Mouse (Mus musculus): ENCODE data around the gene Dock10. TPM values are rescaled to one million over a fixed set of nuclear protein-coding genes. Genes with fewer than 3 reads are reported as not detected.
A peak's percentile ranks its signal among the peaks of the same experiment; 100 is the strongest.

The Dock10 gene
- polyA plus RNA-seq, 1 experiment = 0.46 TPM

- no peak for TF ChIP-seq GATA1 (IDR thresholded peaks at IDR 0.05; ENCODE audit: borderline replicate concordance, low read length)
- no peak for TF ChIP-seq FLI1 (IDR thresholded peaks at IDR 0.05; ENCODE audit: low read length)
- no peaks in the 10 kb centered on the region for H3K9me3 ChIP-seq
- H3K36me3 ChIP-seq (replicated peaks; ENCODE audit: low read length) = no peaks in the 10 kb centered on the region
- H3K4me1 ChIP-seq = peaks cover 45% of the 10 kb centered on the region
- H3K4me3 ChIP-seq (replicated peaks) = no peak overlapping the region
- H3K27me3 ChIP-seq (replicated peaks) = no peaks in the 10 kb centered on the region
These were observed 131.5 kb downstream of the Dock10 start for GRCm38 (mm10) chr1:80626800-80627199.

GRCm38 (mm10) chr1:80625371-80625770 lies 133.0 kb downstream of the Dock10 start:
- Histone ChIP-seq H3K27me3 (replicated peaks) (no peaks in the 10 kb centered on the region), H3K4me1 (peaks cover 41% of the 10 kb centered on the region), H3K9me3 (no peaks in the 10 kb centered on the region), H3K4me3 (replicated peaks) (no peak overlapping the region), H3K36me3 (replicated peaks; ENCODE audit: low read length) (no peaks in the 10 kb centered on the region)
- TF ChIP-seq GATA1 (IDR thresholded peaks at IDR 0.05; ENCODE audit: borderline replicate concordance, low read length) (no peak), FLI1 (IDR thresholded peaks at IDR 0.05; ENCODE audit: low read length) (no peak)

GRCm38 (mm10) chr1:80624552-80624951 lies 133.8 kb downstream of the Dock10 start:
- no peaks in the 10 kb centered on the region for H3K36me3 ChIP-seq (replicated peaks; ENCODE audit: low read length)
- H3K27me3 ChIP-seq (replicated peaks) = no peaks in the 10 kb centered on the region
- no peak overlapping the region for H3K4me3 ChIP-seq (replicated peaks)
- no peaks in the 10 kb centered on the region for H3K9me3 ChIP-seq
- TF ChIP-seq FLI1 (IDR thresholded peaks at IDR 0.05; ENCODE audit: low read length) (no peak), GATA1 (IDR thresholded peaks at IDR 0.05; ENCODE audit: borderline replicate concordance, low read length) (no peak)
- H3K4me1 ChIP-seq = peaks cover 41% of the 10 kb centered on the region

- H3K4me3 ChIP-seq (replicated peaks) = no peak overlapping the region
- H3K4me1 ChIP-seq = peaks cover 41% of the 10 kb centered on the region
- H3K36me3 ChIP-seq (replicated peaks; ENCODE audit: low read length) = peaks cover 3% of the 10 kb centered on the region
- no peaks in the 10 kb centered on the region for H3K27me3 ChIP-seq (replicated peaks)
- TF ChIP-seq FLI1 (IDR thresholded peaks at IDR 0.05; ENCODE audit: low read length) (no peak), GATA1 (IDR thresholded peaks at IDR 0.05; ENCODE audit: borderline replicate concordance, low read length) (no peak)
- no peaks in the 10 kb centered on the region for H3K9me3 ChIP-seq
These were observed 135.7 kb downstream of the Dock10 start for GRCm38 (mm10) chr1:80622646-80623045.

GRCm38 (mm10) chr1:80619100-80619499 lies 139.2 kb downstream of the Dock10 start:
- H3K4me1 ChIP-seq = peaks cover 39% of the 10 kb centered on the region
- TF ChIP-seq GATA1 (IDR thresholded peaks at IDR 0.05; ENCODE audit: borderline replicate concordance, low read length) = no peak
- TF ChIP-seq FLI1 (IDR thresholded peaks at IDR 0.05; ENCODE audit: low read length) = no peak
- peaks cover 6% of the 10 kb centered on the region for H3K36me3 ChIP-seq (replicated peaks; ENCODE audit: low read length)

GRCm38 (mm10) chr1:80616671-80617070 lies 141.7 kb downstream of the Dock10 start:
- no peaks in the 10 kb centered on the region for H3K9me3 ChIP-seq
- TF ChIP-seq FLI1 (IDR thresholded peaks at IDR 0.05; ENCODE audit: low read length) = no peak
- TF ChIP-seq GATA1 (IDR thresholded peaks at IDR 0.05; ENCODE audit: borderline replicate concordance, low read length) = no peak
- H3K36me3 ChIP-seq (replicated peaks; ENCODE audit: low read length) = peaks cover 6% of the 10 kb centered on the region
- H3K27me3 ChIP-seq (replicated peaks) = no peaks in the 10 kb centered on the region
- peaks cover 44% of the 10 kb centered on the region for H3K4me1 ChIP-seq
- no peak overlapping the region for H3K4me3 ChIP-seq (replicated peaks)

More at GRCm38 (mm10) chr1:80619100-80619499, 139.2 kb downstream of the Dock10 start:
- Histone ChIP-seq H3K27me3 (replicated peaks) (no peaks in the 10 kb centered on the region), H3K9me3 (no peaks in the 10 kb centered on the region), H3K4me3 (replicated peaks) (no peak overlapping the region)

GRCm38 (mm10) chr1:80614750-80615149 lies 143.6 kb downstream of the Dock10 start:
- H3K9me3 ChIP-seq = no peaks in the 10 kb centered on the region
- TF ChIP-seq GATA1 (IDR thresholded peaks at IDR 0.05; ENCODE audit: borderline replicate concordance, low read length) = no peak
- no peaks in the 10 kb centered on the region for H3K27me3 ChIP-seq (replicated peaks)
- peaks cover 6% of the 10 kb centered on the region for H3K36me3 ChIP-seq (replicated peaks; ENCODE audit: low read length)
- no peak overlapping the region for H3K4me3 ChIP-seq (replicated peaks)
- H3K4me1 ChIP-seq = peaks cover 43% of the 10 kb centered on the region

GRCm38 (mm10) chr1:80613395-80614011 lies 144.8 kb downstream of the Dock10 start:
- H3K4me3 ChIP-seq (replicated peaks) = no peak overlapping the region
- peaks cover 43% of the 10 kb centered on the region for H3K4me1 ChIP-seq
- no peaks in the 10 kb centered on the region for H3K27me3 ChIP-seq (replicated peaks)
- H3K36me3 ChIP-seq (replicated peaks; ENCODE audit: low read length) = peaks cover 6% of the 10 kb centered on the region
- no peaks in the 10 kb centered on the region for H3K9me3 ChIP-seq
- TF ChIP-seq FLI1 (IDR thresholded peaks at IDR 0.05; ENCODE audit: low read length) (no peak), GATA1 (IDR thresholded peaks at IDR 0.05; ENCODE audit: borderline replicate concordance, low read length) (no peak)

GRCm38 (mm10) chr1:80607546-80607945 lies 150.8 kb downstream of the Dock10 start:
- Histone ChIP-seq H3K27me3 (replicated peaks) (no peaks in the 10 kb centered on the region), H3K9me3 (no peaks in the 10 kb centered on the region), H3K36me3 (replicated peaks; ENCODE audit: low read length) (peaks cover 3% of the 10 kb centered on the region), H3K4me3 (replicated peaks) (no peak overlapping the region), H3K4me1 (peaks cover 44% of the 10 kb centered on the region)
- TF ChIP-seq GATA1 (IDR thresholded peaks at IDR 0.05; ENCODE audit: borderline replicate concordance, low read length) (no peak), FLI1 (IDR thresholded peaks at IDR 0.05; ENCODE audit: low read length) (no peak)

- TF ChIP-seq FLI1 (IDR thresholded peaks at IDR 0.05; ENCODE audit: low read length) (no peak), GATA1 (IDR thresholded peaks at IDR 0.05; ENCODE audit: borderline replicate concordance, low read length) (0 out of 3 replicates have a peak, but pooled peaks have one; percentile 39)
- Histone ChIP-seq H3K4me1 (peaks cover 42% of the 10 kb centered on the region), H3K36me3 (replicated peaks; ENCODE audit: low read length) (peaks cover 3% of the 10 kb centered on the region), H3K4me3 (replicated peaks) (peak overlapping the region; percentile 79), H3K27me3 (replicated peaks) (no peaks in the 10 kb centered on the region), H3K9me3 (no peaks in the 10 kb centered on the region)
These were observed 152.1 kb downstream of the Dock10 start for GRCm38 (mm10) chr1:80606131-80606754.
